Mouse (Mus musculus) thymus, postnatal 36 days (tissue): ENCODE measurements around the gene Gm15128.
"Not testable (repeated sequence)": the region's sequence is repeated elsewhere in the genome, so short reads cannot be mapped to it uniquely, and the experiment has no call there.

Experiments
- DNase-seq, 2 experiments: peaks; one replicate each; pipeline ENCODE4 v3.0.0; 2022; ENCODE audit warnings: mixed read lengths in 2 of 2

Gm15128 gene

DNA sequence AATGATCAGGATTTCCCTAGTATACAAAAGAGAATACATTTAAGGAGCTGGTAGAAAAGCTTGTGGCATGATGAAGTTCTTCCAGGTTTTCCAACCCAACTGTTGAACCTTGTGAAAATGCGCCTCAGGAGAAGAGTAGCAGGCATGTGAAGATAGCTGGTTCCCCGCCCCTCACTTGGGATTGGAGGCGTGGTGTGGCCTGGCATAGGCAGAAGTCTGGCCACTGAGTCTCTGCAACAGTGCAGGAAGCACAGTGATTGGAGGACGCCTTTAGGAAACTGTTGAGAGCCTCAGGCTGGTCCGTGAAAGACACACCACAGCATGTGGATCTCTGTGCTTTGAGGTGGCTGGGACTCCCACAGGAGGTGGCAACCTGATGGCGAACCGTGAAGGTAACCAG is at the start of gene Gm15128:
Gene Gm15128, plus strand, starts transcription at position 301 of the 400 bp plus-strand sequence.
- not testable (repeated sequence) for DNase-seq
